11 mouse cellular contexts compared by ENCODE assay signal in the genomic region with DNA sequence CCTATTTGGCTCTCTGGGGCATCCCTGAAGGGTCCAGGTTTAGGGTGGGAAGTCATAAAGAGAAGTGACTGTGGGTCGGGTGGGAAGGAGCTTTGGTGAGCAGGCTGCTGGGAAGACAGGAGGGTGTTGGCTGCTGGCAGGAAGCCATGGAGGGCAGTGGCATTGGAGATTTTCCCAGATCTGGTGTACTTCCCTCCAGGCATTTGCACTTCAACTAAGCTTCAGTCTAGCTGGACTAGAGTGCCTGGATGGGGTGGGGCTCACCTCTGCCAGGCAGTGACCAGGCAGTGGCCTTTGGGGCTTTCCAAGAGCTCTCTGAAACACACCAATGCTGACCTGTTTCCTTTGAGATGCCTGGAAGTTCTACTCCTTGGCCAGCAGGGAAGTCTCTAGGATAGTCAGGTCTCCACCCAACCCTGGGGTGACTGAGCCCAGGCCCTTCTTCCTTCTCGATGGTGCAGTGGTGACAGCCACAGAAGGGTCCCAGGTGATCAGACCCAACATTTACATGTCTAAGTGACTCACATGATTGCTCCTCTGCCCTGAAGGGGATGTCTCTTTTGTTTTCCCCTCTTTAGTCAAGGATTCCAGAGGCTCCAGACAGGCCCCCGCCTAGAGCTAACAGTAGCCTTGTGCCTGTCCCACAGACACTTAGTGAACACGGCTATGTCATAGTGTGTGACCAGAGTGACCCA. TPM values are rescaled to one million over a fixed set of nuclear protein-coding genes. Genes with fewer than 3 reads are reported as not detected.
DNase-seq lines count a peak whose midpoint lies in the region.
"Had no signal": no experiment of that assay in that cellular context is flagged by ENCODE, and none has a peak within 500 bp of the region (broad histone marks: within the 10 kb centered on the region; RNA-seq: fewer than 3 reads in every experiment).

No protein-coding gene starts in this region.

- intact Hi-C loops in left cerebral cortex, postnatal 4 days (cut with DNase I): no loop called here

- DNase-seq in left cerebral cortex, postnatal 4 days: peak; percentile 58
- no peak for DNase-seq in left cerebral cortex, adult 9 months (ENCODE audit: low spot score in 2 of 2)
- DNase-seq in adipocyte (ENCODE audit: low spot score): peak; percentile 48
- DNase-seq in cerebellum, postnatal 36 days: peak; percentile 58 to 72
- peak; percentile 84 to 90 for DNase-seq in lung, postnatal 4 days
- no peak for DNase-seq in frontal cortex, postnatal 36 days (ENCODE audit: low spot score in 2 of 2)
- no peak for DNase-seq in spleen, postnatal 14 days (ENCODE audit: low spot score in 2 of 2)
- DNase-seq in retina, postnatal 1 day: no peak
- DNase-seq: gastrocnemius, postnatal 36 days; spleen, adult 18-20 months had no signal

RNA-seq across cellular contexts. Expression of a gene that starts 36.7 kb away (rescaled TPM):
- 10 to 100 TPM; 31.7 to 35.2 TPM for total RNA-seq in left cerebral cortex, postnatal 4 days (2021)
- total RNA-seq: liver, adult 2 months had no signal

Comparison
In these comparisons a context has a peak if more than half of its experiments do, and no peak if none do; other contexts are left out.
1. DNase-seq: peak in left cerebral cortex, postnatal 4 days (single experiment), adipocyte (single experiment), cerebellum, postnatal 36 days (2 of 2) and lung, postnatal 4 days (2 of 2); none in left cerebral cortex, adult 9 months (0 of 2), frontal cortex, postnatal 36 days (0 of 2), spleen, postnatal 14 days (0 of 2) and retina, postnatal 1 day (single experiment).